Mouse (Mus musculus) effector memory CD4-positive, alpha-beta T cell, adult 7 months (primary cell): ENCODE results near the gene Tmem60. TPM values are rescaled to one million over a fixed set of nuclear protein-coding genes. Genes with fewer than 3 reads are reported as not detected.

Experiments used
- polyA plus RNA-seq: library from polyadenylated mRNA; unstranded; fragments of 100-300 nt; shearing (Covaris generic); gene quantifications from one replicate; pipeline ENCODE4 v1.2.1, GENCODE M21; 2017

The Tmem60 gene
- 15.5 TPM for polyA plus RNA-seq

GRCm38 (mm10) chr5:20881915-20882800 lies at the start of gene Tmem60, which contains the start of gene Phtf2:
TSS of gene Tmem60 (plus strand) at chr5:20882191.
TSS of gene Phtf2 (minus strand) at chr5:20882124.

Other genes with a start within 250 kb of the Tmem60 start
- 15.9 TPM for gene Phtf2, start 67 bp upstream of the Tmem60 start, polyA plus RNA-seq
- gene Rsbn1l, start 74.2 kb downstream of the Tmem60 start, polyA plus RNA-seq: 44.9 TPM
- gene Ptpn12, start 173.7 kb downstream of the Tmem60 start, polyA plus RNA-seq: 18.9 TPM